Mouse (Mus musculus) forebrain, embryonic 13.5 days (tissue): ENCODE data around the gene Stard10. TPM values are rescaled to one million over a fixed set of nuclear protein-coding genes. Genes with fewer than 3 reads are reported as not detected.

ENCODE experiments used
- ATAC-seq: fragments of 200-750 bp; cut with Nextera tagmentation; 2 replicates; pipeline ENCODE4 v1.8.0; 2017
- H3K27ac ChIP-seq: fragments of 300-500 bp; sonication (generic); 2 replicates; pipeline ENCODE4 v1.5.1; 2015; ENCODE audit warnings: inconsistent platforms, mild to moderate bottlenecking, moderate library complexity
- H3K27me3 ChIP-seq: fragments of 300-500 bp; sonication (generic); 2 replicates; pipeline ENCODE4 v1.6.1; 2015; ENCODE audit warnings: mild to moderate bottlenecking, inconsistent platforms
- H3K36me3 ChIP-seq: fragments of 300-500 bp; sonication (generic); 2 replicates; pipeline ENCODE4 v1.6.1; 2015; ENCODE audit warnings: mild to moderate bottlenecking, inconsistent platforms; ENCODE audit not compliant: poor library complexity, severe bottlenecking
- H3K4me1 ChIP-seq: fragments of 300-500 bp; sonication (generic); 2 replicates; pipeline ENCODE4 v1.6.1; 2015; ENCODE audit warnings: inconsistent platforms
- H3K4me2 ChIP-seq: fragments of 300-500 bp; sonication (generic); 2 replicates; pipeline ENCODE4 v1.6.1; 2015; ENCODE audit warnings: inconsistent platforms, mild to moderate bottlenecking, moderate library complexity
- H3K4me3 ChIP-seq: fragments of 300-500 bp; sonication (generic); 2 replicates; pipeline ENCODE4 v1.5.1; 2015; ENCODE audit warnings: mild to moderate bottlenecking, inconsistent platforms
- H3K9ac ChIP-seq: fragments of 300-500 bp; sonication (generic); 2 replicates; pipeline ENCODE4 v1.6.1; 2015; ENCODE audit warnings: mild to moderate bottlenecking, inconsistent platforms
- H3K9me3 ChIP-seq: fragments of 300-500 bp; sonication (generic); replicated peaks from 2 replicates; pipeline ENCODE4 v1.6.1; 2016; ENCODE audit warnings: inconsistent platforms
- WGBS: fragments of 180-500 bp; shearing (Covaris S2); methylation state at CpG from one replicate; pipeline ENCODE4 v1.1.7; 2015; 5-methylcytosine and 5-hydroxymethylcytosine counted together
- polyA plus RNA-seq: library from polyadenylated mRNA; unstranded; fragments of >200 nt; fragmentation: Nextera tagmentation; extraction: Ambion mirVana; gene quantifications from 2 replicates; pipeline ENCODE4 v1.2.1, GENCODE M21; 2015

Gene Stard10
- polyA plus RNA-seq, 1 experiment from 2014 or later: 4.4 TPM

- Histone ChIP-seq H3K4me1 (no peaks in the 10 kb centered on the region; the same call in 1 of the 2 replicates), H3K9me3 (no peaks in the 10 kb centered on the region), H3K36me3 (no peaks in the 10 kb centered on the region), H3K4me2 (peak overlapping the region; percentile 63), H3K27me3 (0 out of 2 replicates have a peak, but pooled peaks cover 3% of the 10 kb centered on the region), H3K9ac (peak overlapping the region; percentile 76; the same call in 1 of the 2 replicates), H3K27ac (no peak overlapping the region), H3K4me3 (peak overlapping the region; percentile 66)
- 34% methylated on average over 5 of the region's 5 CpGs for WGBS
- no peak; the same call in 1 of the 2 replicates for ATAC-seq
These were observed 6.9 kb upstream of the Stard10 start for GRCm38 (mm10) chr7:101309985-101310326.

- ATAC-seq: peak; percentile 96
- Histone ChIP-seq H3K36me3 (no peaks in the 10 kb centered on the region), H3K9ac (peak overlapping the region; percentile 76), H3K27me3 (no peaks in the 10 kb centered on the region), H3K27ac (peak overlapping the region; percentile 73), H3K9me3 (no peaks in the 10 kb centered on the region), H3K4me2 (peak overlapping the region; percentile 63), H3K4me1 (no peaks in the 10 kb centered on the region; the same call in 1 of the 2 replicates), H3K4me3 (peak overlapping the region; percentile 66)
- under 1% methylated on average over 43 of the region's 43 CpGs for WGBS
These were observed 6.4 kb upstream of the Stard10 start for GRCm38 (mm10) chr7:101310327-101311028.

GRCm38 (mm10) chr7:101311061-101311460 lies 5.8 kb upstream of the Stard10 start:
- no peak overlapping the region for H3K9ac ChIP-seq
- peak overlapping the region; percentile 66 for H3K4me3 ChIP-seq
- H3K36me3 ChIP-seq: no peaks in the 10 kb centered on the region
- H3K4me1 ChIP-seq: no peaks in the 10 kb centered on the region; the same call in 1 of the 2 replicates
- peak overlapping the region; percentile 63 for H3K4me2 ChIP-seq
- WGBS: 30% methylated on average over 2 of the region's 2 CpGs
- H3K27me3 ChIP-seq: no peaks in the 10 kb centered on the region
- no peak for ATAC-seq
- H3K27ac ChIP-seq: peak overlapping the region; percentile 31; the same call in 1 of the 2 replicates
- no peaks in the 10 kb centered on the region for H3K9me3 ChIP-seq

- Histone ChIP-seq H3K9me3 (no peaks in the 10 kb centered on the region), H3K36me3 (no peaks in the 10 kb centered on the region), H3K27me3 (0 out of 2 replicates have a peak, but pooled peaks cover 3% of the 10 kb centered on the region), H3K9ac (no peak overlapping the region), H3K4me3 (no peak overlapping the region), H3K4me1 (no peaks in the 10 kb centered on the region; the same call in 1 of the 2 replicates), H3K27ac (no peak overlapping the region), H3K4me2 (no peak overlapping the region)
- ATAC-seq: no peak
- 80% methylated on average over 3 of the region's 3 CpGs for WGBS
These were observed 3.9 kb upstream of the Stard10 start for GRCm38 (mm10) chr7:101313033-101313432.

GRCm38 (mm10) chr7:101314396-101314795 lies 2.5 kb upstream of the Stard10 start:
- 62% methylated on average over 5 of the region's 5 CpGs for WGBS
- Histone ChIP-seq H3K27ac (no peak overlapping the region), H3K9me3 (no peaks in the 10 kb centered on the region), H3K27me3 (peaks cover 12% of the 10 kb centered on the region), H3K4me2 (no peak overlapping the region), H3K4me3 (no peak overlapping the region), H3K4me1 (no peaks in the 10 kb centered on the region; the same call in 1 of the 2 replicates), H3K9ac (no peak overlapping the region), H3K36me3 (no peaks in the 10 kb centered on the region)
- no peak for ATAC-seq

GRCm38 (mm10) chr7:101315699-101316098 lies 1.2 kb upstream of the Stard10 start:
- no peak overlapping the region for H3K4me2 ChIP-seq
- no peaks in the 10 kb centered on the region for H3K36me3 ChIP-seq
- H3K4me1 ChIP-seq: no peaks in the 10 kb centered on the region; the same call in 1 of the 2 replicates
- no peak overlapping the region for H3K4me3 ChIP-seq
- H3K9me3 ChIP-seq: no peaks in the 10 kb centered on the region
- no peak overlapping the region for H3K9ac ChIP-seq
- ATAC-seq: no peak
- H3K27me3 ChIP-seq: peaks cover 23% of the 10 kb centered on the region
- no peak overlapping the region for H3K27ac ChIP-seq

- H3K4me2 ChIP-seq: no peak overlapping the region
- H3K27me3 ChIP-seq: peaks cover 27% of the 10 kb centered on the region
- peaks cover 3% of the 10 kb centered on the region for H3K4me1 ChIP-seq
- no peaks in the 10 kb centered on the region for H3K9me3 ChIP-seq
- ATAC-seq: no peak
- 73% methylated on average over 6 of the region's 6 CpGs for WGBS
- no peak overlapping the region for H3K27ac ChIP-seq
- no peak overlapping the region for H3K4me3 ChIP-seq
- H3K9ac ChIP-seq: no peak overlapping the region
- H3K36me3 ChIP-seq: no peaks in the 10 kb centered on the region
These were observed 290 bp upstream of the Stard10 start for GRCm38 (mm10) chr7:101316591-101317001.

GRCm38 (mm10) chr7:101318848-101319247 lies 2.0 kb downstream of the Stard10 start:
- 70% methylated on average over 4 of the region's 4 CpGs for WGBS
- Histone ChIP-seq H3K27ac (no peak overlapping the region), H3K9me3 (no peaks in the 10 kb centered on the region), H3K4me3 (no peak overlapping the region), H3K27me3 (peaks cover 38% of the 10 kb centered on the region), H3K36me3 (no peaks in the 10 kb centered on the region), H3K9ac (no peak overlapping the region), H3K4me2 (no peak overlapping the region), H3K4me1 (peaks cover 6% of the 10 kb centered on the region)
- ATAC-seq: no peak

GRCm38 (mm10) chr7:101319796-101320195 lies 2.9 kb downstream of the Stard10 start:
- no peak overlapping the region for H3K27ac ChIP-seq
- no peak overlapping the region for H3K9ac ChIP-seq
- no peaks in the 10 kb centered on the region for H3K36me3 ChIP-seq
- no peak for ATAC-seq
- 77% methylated on average over 1 of the region's 1 CpGs for WGBS
- H3K9me3 ChIP-seq: no peaks in the 10 kb centered on the region
- H3K27me3 ChIP-seq: peaks cover 38% of the 10 kb centered on the region
- no peak overlapping the region for H3K4me3 ChIP-seq
- H3K4me2 ChIP-seq: no peak overlapping the region
- H3K4me1 ChIP-seq: peaks cover 6% of the 10 kb centered on the region

- peak; percentile 85 for ATAC-seq
- Histone ChIP-seq H3K9me3 (no peaks in the 10 kb centered on the region), H3K27ac (no peak overlapping the region), H3K4me1 (peaks cover 6% of the 10 kb centered on the region), H3K36me3 (no peaks in the 10 kb centered on the region), H3K4me3 (peak overlapping the region; percentile 75), H3K9ac (peak overlapping the region; percentile 77), H3K27me3 (peaks cover 38% of the 10 kb centered on the region), H3K4me2 (peak overlapping the region; percentile 99)
- WGBS: 4% methylated on average over 27 of the region's 37 CpGs
These were observed 3.7 kb downstream of the Stard10 start for GRCm38 (mm10) chr7:101320399-101321217.

GRCm38 (mm10) chr7:101321218-101321827 lies 4.4 kb downstream of the Stard10 start:
- Histone ChIP-seq H3K4me1 (peaks cover 6% of the 10 kb centered on the region), H3K9ac (peak overlapping the region; percentile 77), H3K4me2 (peak overlapping the region; percentile 99), H3K4me3 (peak overlapping the region; percentile 75), H3K27me3 (peaks cover 38% of the 10 kb centered on the region), H3K9me3 (no peaks in the 10 kb centered on the region), H3K27ac (no peak overlapping the region), H3K36me3 (no peaks in the 10 kb centered on the region)
- under 1% methylated on average over 42 of the region's 61 CpGs for WGBS
- ATAC-seq: peak; percentile 78

- Histone ChIP-seq H3K4me2 (no peak overlapping the region), H3K36me3 (no peaks in the 10 kb centered on the region), H3K27ac (no peak overlapping the region)
These were observed 6.3 kb downstream of the Stard10 start for GRCm38 (mm10) chr7:101323141-101323594.

More at GRCm38 (mm10) chr7:101323141-101323594, 6.3 kb downstream of the Stard10 start:
- no peak for ATAC-seq
- H3K9ac ChIP-seq: no peak overlapping the region
- no peak overlapping the region for H3K4me3 ChIP-seq
- 61% methylated on average over 4 of the region's 4 CpGs for WGBS
- H3K27me3 ChIP-seq: peaks cover 35% of the 10 kb centered on the region
- no peaks in the 10 kb centered on the region for H3K9me3 ChIP-seq
- H3K4me1 ChIP-seq: peaks cover 6% of the 10 kb centered on the region
